Mouse (Mus musculus) E14TG2a.4 (cell line): Measurements from ENCODE around the gene Daxx.
"Not testable (repeated sequence)": the region's sequence is repeated elsewhere in the genome, so short reads cannot be mapped to it uniquely, and the experiment has no call there.

Source experiments
- H3K27me3 ChIP-seq: 2 replicates; pipeline ENCODE4 v1.6.1; 2014; ENCODE audit warnings: low read length, control low read depth; ENCODE audit not compliant: insufficient read depth
- H3K36me3 ChIP-seq: 2 replicates; pipeline ENCODE4 v1.6.1; 2014; ENCODE audit warnings: low read length, control low read depth; ENCODE audit not compliant: insufficient read depth
- H3K4me1 ChIP-seq: replicated peaks from 2 replicates; pipeline ENCODE4 v1.6.1; 2014; ENCODE audit warnings: low read depth, low read length, control low read depth
- H3K4me3 ChIP-seq: replicated peaks from 2 replicates; pipeline ENCODE4 v1.5.1; 2014; ENCODE audit warnings: mild to moderate bottlenecking, low read length
- H3K9me3 ChIP-seq: 2 replicates; pipeline ENCODE4 v1.6.1; 2014; ENCODE audit warnings: low read length, control low read depth
- CTCF ChIP-seq: conservative IDR thresholded peaks from 2 replicates; pipeline ENCODE4 v1.5.1; 2014; ENCODE audit warnings: low read length
- NANOG ChIP-seq: IDR thresholded peaks from 2 replicates; pipeline ENCODE4 v1.6.1; 2014; ENCODE audit warnings: borderline replicate concordance, low read length, mixed read lengths
- POU5F1 ChIP-seq: IDR thresholded peaks from 2 replicates; pipeline ENCODE4 v1.6.1; 2014; ENCODE audit warnings: low read length, borderline replicate concordance

Gene Daxx

DNA sequence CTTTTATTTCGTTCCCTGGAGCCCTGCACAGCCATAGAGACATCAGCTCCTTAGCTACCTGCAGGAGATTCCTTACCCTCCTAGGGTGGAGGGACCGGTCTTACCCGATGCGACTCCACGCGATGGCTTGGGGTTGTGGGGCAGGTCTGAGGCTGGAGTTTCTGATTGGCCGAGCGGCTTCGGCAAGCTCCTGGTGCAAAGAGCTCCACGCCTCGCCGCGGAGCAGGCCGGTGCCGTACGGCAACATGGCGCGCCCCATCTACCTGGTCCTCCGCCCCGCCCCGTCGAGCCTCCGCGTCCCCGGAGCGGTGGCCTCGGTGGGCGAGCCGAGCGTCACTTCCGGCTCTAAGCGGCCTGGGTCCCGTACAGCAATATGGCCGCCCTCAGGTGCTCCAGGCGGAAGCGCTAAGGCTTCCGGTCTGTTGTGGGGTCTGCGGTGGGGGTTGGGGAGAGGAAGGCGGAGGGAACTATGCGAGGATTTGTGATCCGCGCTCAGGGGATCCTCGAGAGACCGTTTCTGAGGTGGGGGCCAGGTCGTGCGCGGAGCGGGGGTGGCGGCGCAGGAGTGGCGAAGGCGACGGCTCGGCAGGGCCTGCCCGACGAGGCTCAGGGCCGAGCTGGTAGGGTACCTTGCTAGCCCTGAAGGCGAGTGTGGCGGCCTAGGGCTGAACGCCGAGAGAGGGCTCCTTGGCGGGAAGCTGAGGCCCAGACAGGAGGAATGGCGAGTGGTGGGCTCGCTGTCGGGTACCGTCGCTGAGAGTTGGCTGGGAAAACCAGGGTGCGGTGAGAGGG, at the start of gene Daxx:
TSS of gene Daxx (plus strand) at position 338 of the 792 bp plus-strand sequence.
- no peaks in the 10 kb centered on the region for H3K9me3 ChIP-seq
- H3K4me1 ChIP-seq, result peaks cover 60% of the 10 kb centered on the region
- TF ChIP-seq NANOG, result no peak
- TF ChIP-seq CTCF, result no peak
- TF ChIP-seq POU5F1, result no peak
- H3K27me3 ChIP-seq, result no peaks in the 10 kb centered on the region
- peak within 1 kb of the TSS; percentile 98 for H3K4me3 ChIP-seq
- H3K36me3 ChIP-seq, result peaks cover 45% of the 10 kb centered on the region

DNA sequence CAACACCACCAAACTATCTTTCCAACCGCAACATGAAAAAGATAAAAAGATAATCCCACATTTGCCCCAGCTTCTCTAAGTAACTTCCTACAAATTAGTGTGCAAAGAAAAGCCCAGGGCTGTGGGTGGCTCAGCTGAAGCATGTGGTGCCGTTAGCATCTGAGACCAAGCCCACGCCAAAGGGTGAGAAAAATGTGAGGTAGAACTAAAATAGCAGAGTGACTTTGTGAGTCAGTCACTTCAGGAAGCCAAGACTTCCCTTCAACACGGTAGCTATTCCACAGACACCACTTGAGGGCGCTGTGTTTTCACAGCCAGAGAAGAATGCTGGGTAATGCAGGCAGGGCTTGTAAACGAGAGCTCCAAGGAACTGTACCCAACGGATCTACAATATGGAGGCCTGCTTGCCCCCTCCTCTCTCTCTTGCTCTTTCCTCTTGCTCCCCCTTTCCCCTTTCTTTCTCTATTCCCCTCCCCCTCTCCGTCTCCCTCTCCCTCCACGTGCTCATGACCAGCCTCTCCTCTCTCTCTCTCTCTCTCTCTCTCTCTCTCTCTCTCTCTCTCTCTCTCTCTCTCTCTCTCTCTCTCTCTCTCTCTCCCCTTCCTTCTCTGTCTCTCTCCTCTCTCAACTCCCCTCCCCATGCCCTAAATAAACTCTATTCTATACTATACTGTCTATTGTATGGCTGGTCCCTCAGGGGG, 43.7 kb upstream of the Daxx start:
- no peaks in the 10 kb centered on the region for H3K36me3 ChIP-seq
- H3K27me3 ChIP-seq, result no peaks in the 10 kb centered on the region
- H3K4me3 ChIP-seq, result no peak overlapping the region
- TF ChIP-seq CTCF, result peak; percentile 78
- TF ChIP-seq POU5F1, result no peak
- TF ChIP-seq NANOG, result no peak
- peaks cover 19% of the 10 kb centered on the region for H3K4me1 ChIP-seq
- H3K9me3 ChIP-seq, result no peaks in the 10 kb centered on the region

DNA sequence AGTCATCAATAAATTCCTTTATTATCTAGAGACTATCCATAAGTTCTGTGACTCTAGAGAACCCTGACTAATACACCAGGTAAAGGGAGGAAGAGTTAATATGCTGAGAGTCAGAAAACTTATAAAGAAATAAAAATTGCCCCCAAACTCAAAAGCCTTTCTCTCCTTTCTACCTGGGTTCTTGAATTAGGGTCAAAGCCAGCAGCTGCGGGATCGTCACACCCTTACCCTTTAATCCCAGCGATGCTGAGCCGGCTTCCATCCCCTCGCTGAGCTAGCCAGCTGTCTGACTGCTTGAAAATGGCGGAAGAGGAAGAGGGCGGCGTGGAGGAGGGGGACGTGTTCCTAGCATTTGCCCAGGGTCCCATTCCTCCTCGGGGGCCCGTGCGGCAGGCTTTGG, 35.7 kb upstream of the Daxx start, which contains the start of gene Gm7029:
TSS of gene Gm7029 (plus strand) at position 301 of the 400 bp plus-strand sequence.
- H3K27me3 ChIP-seq, H3K9me3 ChIP-seq: not testable (repeated sequence)
- Histone ChIP-seq H3K4me1 (peaks cover 20% of the 10 kb centered on the region), H3K4me3 (peak within 1 kb of the TSS; percentile 23; the same call in 1 of the 2 replicates), H3K36me3 (peaks cover 36% of the 10 kb centered on the region)

DNA sequence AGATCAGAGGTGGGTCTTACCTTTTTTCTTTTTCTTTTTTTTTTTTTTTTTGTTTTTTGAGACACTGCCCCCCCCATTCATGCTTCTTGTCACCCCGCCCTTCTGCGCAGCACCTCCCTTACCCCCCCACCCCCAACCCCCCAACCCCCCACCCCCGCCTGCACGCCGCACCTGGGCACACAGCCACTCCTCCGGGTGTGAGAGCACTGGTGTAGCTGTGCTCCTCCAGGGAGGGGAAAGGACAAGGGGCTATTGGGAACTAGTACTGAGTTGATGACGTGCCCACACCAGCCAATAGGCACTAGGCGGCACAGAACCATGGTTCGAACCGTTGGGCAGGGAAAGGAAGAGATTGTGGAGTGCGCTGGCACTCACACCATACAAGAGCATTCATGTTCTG, 34.8 kb upstream of the Daxx start:
- Histone ChIP-seq H3K36me3 (peaks cover 45% of the 10 kb centered on the region), H3K9me3 (no peaks in the 10 kb centered on the region), H3K27me3 (no peaks in the 10 kb centered on the region), H3K4me1 (peaks cover 20% of the 10 kb centered on the region), H3K4me3 (peak overlapping the region; percentile 23; the same call in 1 of the 2 replicates)
- TF ChIP-seq POU5F1 (no peak), NANOG (no peak), CTCF (no peak)

DNA sequence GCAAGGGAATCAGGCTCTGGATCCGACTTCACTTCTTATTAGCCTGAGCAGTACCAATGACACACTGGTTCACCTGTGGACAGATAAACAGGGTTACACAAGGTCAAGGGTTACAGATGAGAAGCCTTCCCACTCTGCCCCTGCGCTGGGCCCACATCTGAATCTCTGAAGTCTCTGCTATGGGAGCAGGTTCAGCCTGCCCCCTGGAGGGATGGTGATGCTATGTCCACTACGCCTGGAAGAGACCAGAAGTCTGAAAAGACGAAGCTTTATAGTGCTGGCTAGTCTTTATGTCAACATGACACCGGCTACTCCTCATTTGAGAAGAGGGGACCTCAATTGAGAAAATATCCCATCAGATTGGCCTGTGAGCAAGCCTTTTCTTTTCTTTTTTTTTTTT, 33.4 kb upstream of the Daxx start:
- Histone ChIP-seq H3K4me1 (peaks cover 22% of the 10 kb centered on the region), H3K36me3 (peaks cover 59% of the 10 kb centered on the region)
- not testable (repeated sequence) for H3K27me3 ChIP-seq, H3K4me3 ChIP-seq, H3K9me3 ChIP-seq
- TF ChIP-seq CTCF, result peak; percentile 12; the same call in 1 of the 2 replicates

DNA sequence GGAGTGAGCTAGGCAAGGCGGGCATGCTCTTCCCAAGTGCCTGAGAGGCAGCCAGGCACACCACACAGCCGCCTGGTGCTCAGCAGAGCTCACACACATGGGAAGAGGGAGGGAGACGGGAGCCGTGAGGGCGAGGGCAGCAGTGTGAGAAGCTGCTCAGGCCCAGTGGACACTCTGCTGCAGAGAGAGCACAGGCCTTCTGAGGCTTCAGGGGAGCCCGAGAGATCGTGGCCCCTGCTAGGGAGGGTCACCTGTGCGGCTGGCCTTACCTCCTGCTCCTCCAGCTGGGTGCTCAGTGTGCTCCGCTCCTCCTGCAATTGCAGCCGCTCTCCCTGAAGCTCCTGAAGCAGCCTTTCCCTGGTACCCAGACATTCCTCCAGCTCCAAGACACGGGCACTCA, 24.9 kb upstream of the Daxx start:
- H3K36me3 ChIP-seq, result peaks cover 88% of the 10 kb centered on the region
- not testable (repeated sequence) for H3K27me3 ChIP-seq, H3K9me3 ChIP-seq
- peaks cover 67% of the 10 kb centered on the region for H3K4me1 ChIP-seq
- 0 out of 2 replicates have a peak overlapping the region, but pooled peaks have one; percentile 37 for H3K4me3 ChIP-seq

DNA sequence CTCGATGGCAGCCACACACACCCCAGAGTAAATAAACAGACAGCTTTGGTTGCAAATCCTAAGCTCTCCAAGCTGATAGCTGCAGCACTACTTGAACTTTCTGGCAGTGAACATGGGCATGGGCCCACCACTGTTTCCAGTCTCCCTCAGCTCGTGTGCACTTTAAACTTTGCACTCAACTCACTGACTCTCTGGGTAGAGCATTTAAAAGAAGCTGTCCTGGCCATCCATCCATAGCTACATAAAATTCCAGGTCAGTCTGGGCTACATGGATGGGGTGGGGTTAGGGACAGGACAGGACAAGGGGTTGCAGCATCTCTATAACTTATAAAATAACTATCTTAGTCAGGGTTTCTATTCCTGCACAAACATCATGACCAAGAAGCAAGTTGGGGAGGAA, 21.4 kb upstream of the Daxx start:
- H3K4me3 ChIP-seq, result peak overlapping the region; percentile 89
- not testable (repeated sequence) for H3K9me3 ChIP-seq, H3K27me3 ChIP-seq
- H3K4me1 ChIP-seq, result peaks cover 65% of the 10 kb centered on the region
- peaks cover 55% of the 10 kb centered on the region for H3K36me3 ChIP-seq

DNA sequence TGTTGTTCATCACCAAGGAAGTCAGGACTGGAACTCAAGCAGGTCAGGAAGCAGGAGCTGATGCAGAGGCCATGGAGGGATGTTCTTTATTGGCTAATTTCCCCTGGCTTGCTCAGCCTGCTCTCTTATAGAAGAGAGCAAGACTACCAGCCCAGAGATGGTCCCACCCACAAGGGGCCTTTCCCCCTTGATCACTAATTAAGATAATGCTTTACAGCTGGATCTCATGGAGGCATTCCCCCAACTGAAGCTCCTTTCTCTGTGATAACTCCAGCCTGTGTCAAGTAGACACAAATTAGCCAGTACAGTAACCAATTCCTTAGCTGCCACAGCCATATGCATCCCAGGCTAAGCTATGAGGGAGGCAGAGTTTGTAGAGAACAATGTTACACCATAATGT, 21.0 kb upstream of the Daxx start:
- Histone ChIP-seq H3K36me3 (peaks cover 50% of the 10 kb centered on the region), H3K4me1 (peaks cover 66% of the 10 kb centered on the region), H3K4me3 (peak overlapping the region; percentile 89)
- H3K27me3 ChIP-seq, H3K9me3 ChIP-seq: not testable (repeated sequence)

DNA sequence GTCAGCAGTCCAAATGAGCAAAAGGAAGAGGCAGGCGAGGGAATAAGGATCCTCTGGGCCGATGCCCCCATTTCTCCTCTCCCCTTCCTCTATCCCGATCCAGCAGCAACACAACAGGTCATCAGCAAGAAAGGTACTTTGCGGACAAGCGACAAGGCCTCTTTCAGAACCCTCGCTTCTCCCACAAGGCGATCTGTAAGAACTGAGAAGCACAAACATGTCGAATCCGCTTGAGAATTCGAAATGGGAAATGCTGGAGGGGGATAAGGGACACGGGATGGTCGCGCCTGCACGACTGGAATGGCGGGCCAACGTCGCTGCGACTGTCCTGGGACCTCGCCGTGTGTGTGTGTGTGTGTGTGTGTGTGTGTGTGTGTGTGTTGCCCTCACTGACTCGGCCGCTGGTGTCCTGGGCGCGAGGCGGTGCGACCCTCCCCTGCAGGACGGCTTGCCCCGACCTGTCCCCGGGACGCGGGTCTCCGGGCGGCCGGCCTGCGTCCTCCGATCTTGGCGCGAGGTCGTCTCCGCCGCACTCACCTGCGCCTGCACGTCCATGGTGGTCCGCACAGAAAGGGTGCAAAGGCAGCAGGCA, 19.2 kb upstream of the Daxx start:
- not testable (repeated sequence) for H3K9me3 ChIP-seq, H3K27me3 ChIP-seq
- Histone ChIP-seq H3K36me3 (peaks cover 37% of the 10 kb centered on the region), H3K4me1 (peaks cover 72% of the 10 kb centered on the region), H3K4me3 (peak overlapping the region; percentile 89)
